8 mouse cellular contexts compared by ENCODE assay signal in genomic region chr4:33247479-33248053, GRCm38 (mm10). TPM values are rescaled to one million over a fixed set of nuclear protein-coding genes. Genes with fewer than 3 reads are reported as not detected.
DNase-seq lines count a peak whose midpoint lies in the region; ATAC-seq lines count a peak whose summit lies in the region.

No protein-coding gene starts in this region.

- peak overlapping the region; percentile 100 for H3K9ac ChIP-seq in heart, embryonic 16.5 days (ENCODE audit: low read length)
- peak overlapping the region; percentile 99 for H3K9ac ChIP-seq in liver, embryonic 15.5 days
- peak overlapping the region; percentile 99 for H3K9ac ChIP-seq in neural tube, embryonic 12.5 days

- peak; percentile 97 to 99 for DNase-seq in CD8-positive naive resting alpha-beta T cell, adult 2 months (ENCODE audit: low read depth in 2 of 2, low spot score in 2 of 2)
- peak; percentile 94 for DNase-seq in c-Kit-positive CD71-negative TER-119-negative erythroid progenitor cells, embryonic 14.5 days (ENCODE audit: low read depth)
- peak; percentile 95 for DNase-seq in forebrain, embryonic 10.5 days (ENCODE audit: extremely low spot score, low spot score)
- peak; percentile 100 for DNase-seq in kidney, postnatal 36 days
- DNase-seq in telencephalon, adult 2 months (ENCODE audit: low read depth, low spot score): peak; percentile 97

- H3K4me2 ChIP-seq in heart, embryonic 16.5 days (ENCODE audit: low read depth, low read length): peak overlapping the region; percentile 93
- H3K4me2 ChIP-seq in liver, embryonic 15.5 days: peak overlapping the region; percentile 86
- peak overlapping the region; percentile 69 for H3K4me2 ChIP-seq in neural tube, embryonic 12.5 days (replicated peaks)

- H3K4me1 ChIP-seq in forebrain, embryonic 10.5 days: peaks cover 30% of the 10 kb centered on the region
- peaks cover 28% of the 10 kb centered on the region for H3K4me1 ChIP-seq in heart, embryonic 16.5 days (ENCODE audit: control insufficient read depth, insufficient read depth, low read length)
- H3K4me1 ChIP-seq in liver, embryonic 15.5 days (replicated peaks): peaks cover 39% of the 10 kb centered on the region
- H3K4me1 ChIP-seq in neural tube, embryonic 12.5 days: peaks cover 10% of the 10 kb centered on the region

- peaks cover 37% of the 10 kb centered on the region for H3K36me3 ChIP-seq in forebrain, embryonic 10.5 days (replicated peaks)
- H3K36me3 ChIP-seq in heart, embryonic 16.5 days (ENCODE audit: control insufficient read depth, insufficient read depth): peaks cover 21% of the 10 kb centered on the region
- peaks cover 26% of the 10 kb centered on the region for H3K36me3 ChIP-seq in liver, embryonic 15.5 days (replicated peaks)
- H3K36me3 ChIP-seq in neural tube, embryonic 12.5 days: peaks cover 30% of the 10 kb centered on the region

- peak overlapping the region; percentile 98 for H3K4me3 ChIP-seq in forebrain, embryonic 10.5 days
- H3K4me3 ChIP-seq in heart, embryonic 16.5 days (ENCODE audit: low read length): peak overlapping the region; percentile 90
- peak overlapping the region; percentile 98 for H3K4me3 ChIP-seq in liver, embryonic 15.5 days (replicated peaks)
- peak overlapping the region; percentile 98 for H3K4me3 ChIP-seq in neural tube, embryonic 12.5 days

- peak overlapping the region; percentile 100 for H3K27ac ChIP-seq in forebrain, embryonic 10.5 days
- H3K27ac ChIP-seq in heart, embryonic 16.5 days (ENCODE audit: low read length): peak overlapping the region; percentile 100
- H3K27ac ChIP-seq in liver, embryonic 15.5 days (replicated peaks): peak overlapping the region; percentile 100
- peak overlapping the region; percentile 99 for H3K27ac ChIP-seq in neural tube, embryonic 12.5 days

- WGBS in forebrain, embryonic 10.5 days: under 1% methylated on average over 60 of the region's 60 CpGs
- WGBS in heart, embryonic 16.5 days: under 1% methylated on average over 58 of the region's 60 CpGs
- WGBS in liver, embryonic 15.5 days (ENCODE audit: insufficient replicate concordance): 0% methylated on average over 60 of the region's 60 CpGs
- under 1% methylated on average over 60 of the region's 60 CpGs for WGBS in neural tube, embryonic 12.5 days

- no peaks in the 10 kb centered on the region for H3K27me3 ChIP-seq in forebrain, embryonic 10.5 days (ENCODE audit: poor library complexity, severe bottlenecking)
- no peaks in the 10 kb centered on the region for H3K27me3 ChIP-seq in heart, embryonic 16.5 days (ENCODE audit: control insufficient read depth, insufficient read depth, low read length)
- H3K27me3 ChIP-seq in liver, embryonic 15.5 days: no peaks in the 10 kb centered on the region
- no peaks in the 10 kb centered on the region for H3K27me3 ChIP-seq in neural tube, embryonic 12.5 days (replicated peaks)

- no peaks in the 10 kb centered on the region for H3K9me3 ChIP-seq in forebrain, embryonic 10.5 days
- no peaks in the 10 kb centered on the region for H3K9me3 ChIP-seq in heart, embryonic 16.5 days (replicated peaks; ENCODE audit: control insufficient read depth, low read length)
- H3K9me3 ChIP-seq in liver, embryonic 15.5 days (replicated peaks): no peaks in the 10 kb centered on the region
- no peaks in the 10 kb centered on the region for H3K9me3 ChIP-seq in neural tube, embryonic 12.5 days

- ATAC-seq in heart, embryonic 16.5 days (replicated peaks; ENCODE audit: extremely low read depth, insufficient read depth, low FRiP score): peak; percentile 88
- ATAC-seq in liver, embryonic 15.5 days (ENCODE audit: insufficient read depth): peak; percentile 88
- ATAC-seq in neural tube, embryonic 12.5 days (ENCODE audit: low FRiP score, low read depth): peak; percentile 93

RNA-seq across cellular contexts. Expression of gene Srsf12, which starts 38.8 kb away (rescaled TPM):
- polyA plus RNA-seq in forebrain, embryonic 10.5 days (2016; fragmentation: Nextera tagmentation; extraction: Ambion mirVana): 4.1 and 4.2 TPM in 2 replicates
- 1.6 and 2.3 TPM in 2 replicates for polyA plus RNA-seq in heart, embryonic 16.5 days (2015; fragmentation: Nextera tagmentation; extraction: Ambion mirVana)
- polyA plus RNA-seq in liver, embryonic 15.5 days (2015; fragmentation: Nextera tagmentation; extraction: Ambion mirVana): 0.07 and 0.13 TPM in 2 replicates
- polyA plus RNA-seq in neural tube, embryonic 12.5 days (2016; fragmentation: Nextera tagmentation; extraction: Ambion mirVana): 20.2 and 23.1 TPM in 2 replicates

RNA-seq across cellular contexts. Expression of gene Pnrc1, which starts 42.4 kb away (rescaled TPM):
- 51.6 and 56.2 TPM in 2 replicates for polyA plus RNA-seq in forebrain, embryonic 10.5 days (2016; fragmentation: Nextera tagmentation; extraction: Ambion mirVana)
- polyA plus RNA-seq in heart, embryonic 16.5 days (2015; fragmentation: Nextera tagmentation; extraction: Ambion mirVana): 77.8 and 86.2 TPM in 2 replicates
- 46.9 and 52.0 TPM in 2 replicates for polyA plus RNA-seq in liver, embryonic 15.5 days (2015; fragmentation: Nextera tagmentation; extraction: Ambion mirVana)
- polyA plus RNA-seq in neural tube, embryonic 12.5 days (2016; fragmentation: Nextera tagmentation; extraction: Ambion mirVana): 110 and 113 TPM in 2 replicates

RNA-seq across cellular contexts. Expression of gene Pm20d2, which starts 58.0 kb away (rescaled TPM):
- 1.1 and 1.2 TPM in 2 replicates for polyA plus RNA-seq in forebrain, embryonic 10.5 days (2016; fragmentation: Nextera tagmentation; extraction: Ambion mirVana)
- 2.6 and 2.9 TPM in 2 replicates for polyA plus RNA-seq in heart, embryonic 16.5 days (2015; fragmentation: Nextera tagmentation; extraction: Ambion mirVana)
- 0.09 and 0.31 TPM in 2 replicates for polyA plus RNA-seq in liver, embryonic 15.5 days (2015; fragmentation: Nextera tagmentation; extraction: Ambion mirVana)
- polyA plus RNA-seq in neural tube, embryonic 12.5 days (2016; fragmentation: Nextera tagmentation; extraction: Ambion mirVana): 0.86 and 1.2 TPM in 2 replicates

Comparison
In these comparisons a context has a peak if more than half of its experiments do, and no peak if none do; other contexts are left out.
1. Peak in every context shown above with its lines: DNase-seq, ATAC-seq, H3K4me3 ChIP-seq and H3K27ac ChIP-seq.